Mouse (Mus musculus) embryonic stem cell, embryonic (primary cell): ENCODE measurements around the gene Rcor1.

Experiments used
- CTCF ChIA-PET, 4 experiments: fragments of 300-600 bp in 2 of 4; fragments of 350-600 bp in 2 of 4; sonication (Branson Sonifier 250); formaldehyde crosslinking; loops; one replicate each; lab custom pipeline; 2022; ENCODE audit warnings: inconsistent platforms in 2 of 4; lab: Charles Lee
- POLR2A ChIA-PET, 4 experiments: fragments of 300-600 bp in 2 of 4; fragments of 350-600 bp in 2 of 4; sonication (Branson Sonifier 250); formaldehyde crosslinking; loops; one replicate each; lab custom pipeline; 2022; ENCODE audit warnings: antibody characterized with exemption in 4 of 4, inconsistent platforms in 1 of 4; lab: Charles Lee

The Rcor1 gene

GRCm38 (mm10) chr12:111151422-111152156 lies 112.4 kb downstream of the Rcor1 start:
- CTCF ChIA-PET, result interaction anchor here in 3 of 4 experiments (0.7 to 1.7 kb wide), 4 partner anchors 9 to 733 kb away, joined by 3 to 6 read pairs (median 4); no protein-coding TSS in a partner anchor

DNA sequence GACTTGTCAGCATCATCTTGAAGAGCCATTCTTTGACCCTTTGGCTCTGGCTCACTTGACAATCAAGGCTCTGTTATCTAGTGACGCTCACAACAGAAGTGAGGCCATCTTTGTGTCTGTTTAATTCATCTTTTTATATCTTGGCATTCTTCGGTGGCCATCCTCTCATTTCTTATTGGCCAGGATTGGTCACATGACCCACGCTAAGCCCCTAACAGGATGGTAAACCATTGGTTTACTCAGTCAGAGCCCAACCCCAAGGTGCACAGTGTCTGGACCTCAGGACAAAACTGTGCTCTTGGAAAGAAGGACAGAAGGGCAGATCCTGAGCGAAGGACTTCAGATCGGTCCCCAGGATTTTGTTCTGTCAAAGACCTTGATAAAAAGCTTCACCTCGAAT lies 113.4 kb downstream of the Rcor1 start:
- POLR2A ChIA-PET, result interaction anchor here in 1 of 4 experiments (6.7 kb wide), 1 partner anchor 10 kb away, joined by 45 read pairs; no protein-coding TSS in a partner anchor
- CTCF ChIA-PET, result interaction anchor here in 3 of 4 experiments (1.6 to 1.7 kb wide), 3 partner anchors 9 to 10 kb away, joined by 3 to 4 read pairs (median 4); no protein-coding TSS in a partner anchor

More at GRCm38 (mm10) chr12:111151422-111152156, 112.4 kb downstream of the Rcor1 start:
- POLR2A ChIA-PET, result interaction anchor here in 2 of 4 experiments (1.0 to 6.7 kb wide), 3 partner anchors 11 to 115 kb away, joined by 3 to 45 read pairs (median 5); no protein-coding TSS in a partner anchor

GRCm38 (mm10) chr12:111152981-111153710 lies 114.0 kb downstream of the Rcor1 start:
- ChIA-PET CTCF (interaction anchor here in 3 of 4 experiments (1.6 to 1.7 kb wide), 3 partner anchors 10 kb away, joined by 3 to 4 read pairs (median 4); no protein-coding TSS in a partner anchor), POLR2A (interaction anchor here in 1 of 4 experiments (6.7 kb wide), 1 partner anchor 9 kb away, joined by 45 read pairs; no protein-coding TSS in a partner anchor)

DNA sequence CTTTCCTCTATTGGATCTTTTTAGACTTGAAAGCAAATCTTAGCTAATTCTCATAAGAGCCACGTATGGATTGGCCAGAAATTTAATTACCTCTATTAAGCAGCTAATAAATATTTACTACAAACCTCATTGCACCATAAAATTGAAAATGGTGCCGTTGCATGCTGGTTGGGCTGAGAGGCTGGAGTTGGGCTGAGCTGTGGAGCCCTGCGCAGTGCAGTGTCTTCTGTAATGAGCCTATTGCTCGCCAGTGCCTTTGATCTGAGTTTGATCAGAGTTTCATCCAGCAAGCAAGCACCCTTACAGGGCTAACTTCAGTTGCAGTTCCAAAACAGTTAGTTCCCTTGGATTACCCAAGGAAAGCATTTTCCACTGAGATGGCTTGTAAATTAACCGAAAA lies 114.8 kb downstream of the Rcor1 start:
- POLR2A ChIA-PET, result interaction anchor here in 2 of 4 experiments (1.0 to 6.7 kb wide), 3 partner anchors 9 to 10 kb away, joined by 3 to 45 read pairs (median 5); no protein-coding TSS in a partner anchor

DNA sequence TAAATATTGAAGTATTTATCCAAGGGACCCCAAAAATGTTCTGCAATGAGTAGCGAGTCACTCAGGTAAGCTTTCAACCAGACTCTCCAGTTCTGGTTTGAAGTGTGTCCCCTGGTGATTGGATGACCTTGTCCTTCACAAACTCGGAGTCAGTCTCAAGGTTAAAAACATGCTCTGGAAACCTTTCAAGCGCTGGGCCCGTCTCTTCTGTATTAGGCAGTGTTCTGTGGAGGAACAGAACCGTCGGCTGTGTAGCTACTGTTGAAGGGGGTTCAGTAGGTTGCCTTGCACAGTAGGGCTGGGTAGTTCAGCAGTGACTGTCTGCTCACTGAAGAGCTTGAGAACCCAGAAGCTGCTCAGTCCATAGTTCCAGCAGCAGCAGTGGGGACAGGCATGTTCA lies 115.5 kb downstream of the Rcor1 start:
- CTCF ChIA-PET, result interaction anchor here in 2 of 4 experiments (0.8 to 1.7 kb wide), 2 partner anchors 10 to 247 kb away, joined by 3 to 7 read pairs; no protein-coding TSS in a partner anchor
- POLR2A ChIA-PET, result interaction anchor here in 2 of 4 experiments (1.0 to 6.7 kb wide), 4 partner anchors 8 to 11 kb away, joined by 3 to 45 read pairs (median 4); no protein-coding TSS in a partner anchor

More for the DNA sequence above, 114.8 kb downstream of the Rcor1 start:
- CTCF ChIA-PET, result interaction anchor here in 2 of 4 experiments (1.6 to 1.7 kb wide), 2 partner anchors 11 kb away, joined by 3 to 4 read pairs; no protein-coding TSS in a partner anchor

DNA sequence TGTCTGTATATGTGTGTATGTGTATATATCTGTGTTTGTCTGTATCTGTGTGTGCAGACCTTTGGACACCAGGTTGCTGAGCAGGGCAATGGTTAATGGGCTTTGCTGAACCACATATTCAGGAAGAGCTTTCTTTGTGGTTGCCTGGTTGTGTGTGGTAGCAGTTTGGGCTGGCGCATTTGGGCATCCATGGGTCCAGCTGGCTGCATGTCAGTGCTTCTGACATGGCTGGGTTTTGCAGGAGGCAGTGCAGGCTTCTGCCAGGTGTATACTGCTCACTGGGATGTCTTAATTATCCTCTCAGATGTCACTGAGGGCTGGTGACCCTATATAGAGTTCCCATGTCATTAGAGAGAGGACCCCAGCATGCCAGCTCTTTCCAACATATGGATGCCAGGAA lies 116.6 kb downstream of the Rcor1 start:
- ChIA-PET CTCF (interaction anchor here in 2 of 4 experiments (1.2 to 1.7 kb wide), 2 partner anchors 11 to 12 kb away, joined by 3 read pairs; no protein-coding TSS in a partner anchor), POLR2A (no interaction called here)

- POLR2A ChIA-PET, result interaction anchor here in 3 of 4 experiments (0.7 to 6.9 kb wide), 5 partner anchors 8 to 378 kb away, joined by 3 to 45 read pairs (median 3); partner anchors contain the start of gene Eif5 (in 1 of the 3)
- CTCF ChIA-PET, result interaction anchor here (0.5 to 2.8 kb wide), 5 partner anchors 17 to 741 kb away, joined by 4 to 10 read pairs (median 6); no protein-coding TSS in a partner anchor
These were observed 120.7 kb downstream of the Rcor1 start for GRCm38 (mm10) chr12:111159659-111160428.

DNA sequence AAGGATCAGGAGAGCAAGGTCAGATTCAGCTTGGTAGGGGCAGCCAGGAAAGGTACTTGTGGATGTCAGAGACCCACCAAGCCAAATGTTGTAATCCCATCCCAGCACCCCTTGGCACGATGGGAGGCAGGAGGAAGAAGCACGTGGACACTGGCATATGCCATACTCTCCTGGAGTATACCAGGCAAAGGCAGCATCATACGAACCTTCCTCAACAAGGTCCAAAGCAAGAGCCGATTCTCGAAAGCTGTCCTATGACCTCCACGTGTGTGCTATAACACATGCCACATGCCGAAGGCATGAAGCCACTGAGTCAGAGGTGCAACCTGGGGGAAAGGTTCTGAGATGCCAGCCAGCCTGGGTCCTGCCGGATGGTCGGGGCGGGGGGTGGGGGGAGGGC lies 121.7 kb downstream of the Rcor1 start:
- POLR2A ChIA-PET, result interaction anchor here in 2 of 4 experiments (0.6 to 6.9 kb wide), 5 partner anchors 9 to 298 kb away, joined by 3 to 45 read pairs (median 3); no protein-coding TSS in a partner anchor
- CTCF ChIA-PET, result interaction anchor here in 2 of 4 experiments (1.2 to 2.8 kb wide), 2 partner anchors 18 kb away, joined by 5 to 10 read pairs; no protein-coding TSS in a partner anchor

DNA sequence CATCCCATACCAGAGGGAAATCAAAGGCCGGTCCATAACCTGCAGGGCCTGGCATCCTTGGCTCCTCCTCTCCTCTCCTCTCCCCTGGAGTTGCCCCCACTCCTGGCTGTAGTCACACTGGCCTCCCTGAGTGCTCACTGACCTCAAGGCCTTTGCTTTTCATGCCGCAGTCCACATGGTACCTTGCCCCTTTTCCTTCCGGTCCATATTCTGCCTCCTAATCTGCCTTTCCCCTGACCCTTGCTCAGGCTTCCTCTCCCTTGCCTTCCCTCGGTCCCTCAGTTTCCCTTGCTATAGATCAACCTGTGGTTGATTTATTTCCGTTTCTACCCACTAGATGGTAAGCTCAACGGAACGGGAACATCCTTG lies 122.8 kb downstream of the Rcor1 start:
- ChIA-PET CTCF (interaction anchor here in 1 of 4 experiments (1.3 to 2.8 kb wide), 2 partner anchors 19 kb away, joined by 7 to 10 read pairs; no protein-coding TSS in a partner anchor), POLR2A (interaction anchor here in 3 of 4 experiments (0.8 to 6.9 kb wide), 7 partner anchors 11 to 387 kb away, joined by 3 to 45 read pairs (median 5); no protein-coding TSS in a partner anchor)

DNA sequence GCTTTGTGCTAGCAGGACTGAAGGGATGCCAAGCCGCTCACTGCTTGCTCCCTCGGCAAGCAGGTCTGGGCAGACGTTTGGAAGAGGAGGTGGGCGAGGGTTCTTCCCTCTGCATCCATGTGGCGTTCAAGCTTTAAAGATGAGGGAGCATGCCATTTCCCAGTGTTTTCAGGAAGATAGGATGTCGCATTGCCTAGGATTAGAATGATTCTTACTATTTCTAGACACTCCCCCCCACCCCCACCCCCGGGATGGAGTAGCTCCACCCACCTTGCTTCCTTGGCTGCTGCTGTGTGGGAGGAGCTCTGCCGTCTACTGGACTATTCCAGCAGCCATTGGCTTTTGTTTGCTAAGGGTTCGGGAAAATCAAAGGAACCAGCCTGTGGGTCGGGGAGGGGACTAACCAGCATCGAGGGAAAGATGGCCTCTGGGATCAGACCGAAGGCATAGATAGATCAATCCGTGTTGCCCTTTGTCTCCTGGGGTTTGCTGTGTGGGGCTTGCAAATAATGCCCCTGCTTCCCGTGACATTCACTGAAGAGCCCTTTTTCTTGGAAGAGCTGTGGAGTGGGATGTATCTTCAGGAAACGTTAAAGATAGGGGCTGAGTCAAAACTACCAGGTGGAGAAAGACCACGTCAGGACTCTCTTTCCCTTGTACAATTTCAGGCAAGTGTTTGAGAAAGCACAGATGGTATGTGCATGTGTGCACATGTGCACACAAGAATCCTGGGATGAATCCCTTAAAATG lies 123.3 kb downstream of the Rcor1 start:
- ChIA-PET POLR2A (interaction anchor here in 3 of 4 experiments (0.5 to 6.9 kb wide), 15 partner anchors 11 to 1949 kb away, joined by 3 to 45 read pairs (median 5); no protein-coding TSS in a partner anchor), CTCF (interaction anchor here in 3 of 4 experiments (0.6 to 1.3 kb wide), 7 partner anchors 17 to 319 kb away, joined by 3 to 7 read pairs (median 3); no protein-coding TSS in a partner anchor)

GRCm38 (mm10) chr12:111164310-111164751 lies 125.2 kb downstream of the Rcor1 start:
- ChIA-PET POLR2A (interaction anchor here in 3 of 4 experiments (0.6 to 6.9 kb wide), 19 partner anchors 10 to 511 kb away, joined by 3 to 45 read pairs (median 3); partner anchors contain the start of genes Ankrd9 (in 1 of the 3), Eif5 (in 1 of the 3) and Rcor1 (in 1 of the 3)), CTCF (interaction anchor here in 3 of 4 experiments (0.5 to 2.2 kb wide), 9 partner anchors 21 to 748 kb away, joined by 3 to 6 read pairs (median 4); no protein-coding TSS in a partner anchor)

DNA sequence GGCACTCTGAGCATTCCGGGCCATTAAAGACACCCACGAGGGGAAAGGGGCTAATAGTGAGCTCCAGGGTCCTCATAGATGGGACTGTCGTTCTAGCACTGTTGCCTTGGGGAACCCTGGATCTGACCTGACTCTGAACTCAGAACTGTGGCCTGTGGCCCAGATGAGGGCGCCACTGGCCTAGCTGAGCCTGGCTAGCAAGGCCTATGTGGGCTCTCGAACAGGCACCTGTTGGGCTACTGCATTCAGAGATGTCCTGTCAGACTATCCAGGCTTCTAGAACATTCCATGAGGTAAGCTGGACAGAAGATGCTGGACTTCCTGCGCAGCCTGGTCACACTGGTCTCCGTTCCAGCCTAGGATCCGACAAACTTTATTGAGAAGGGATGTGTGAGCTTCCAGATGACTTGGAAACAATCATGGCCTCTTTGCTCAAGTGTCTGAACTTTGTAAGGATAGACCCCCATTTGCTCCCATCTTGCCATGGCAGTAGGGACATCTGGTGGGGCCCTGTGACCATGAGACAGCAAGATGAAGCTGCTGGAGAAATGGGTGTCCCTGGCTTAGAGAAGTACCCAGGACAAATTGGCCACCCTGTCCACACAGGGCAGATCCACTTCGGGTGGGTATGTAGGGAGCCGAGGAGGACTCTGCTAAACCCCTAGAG lies 126.1 kb downstream of the Rcor1 start:
- ChIA-PET CTCF (interaction anchor here (0.5 to 2.2 kb wide), 11 partner anchors 22 to 646 kb away, joined by 3 to 6 read pairs (median 3); no protein-coding TSS in a partner anchor), POLR2A (interaction anchor here in 3 of 4 experiments (0.6 to 6.9 kb wide), 16 partner anchors 11 to 510 kb away, joined by 3 to 45 read pairs (median 3); partner anchors contain the start of genes Ankrd9 (in 1 of the 3) and Rcor1 (in 1 of the 3))
